Mouse (Mus musculus) heart, embryonic 13.5 days (tissue): ENCODE measurements around the gene Chmp3. TPM values are rescaled to one million over a fixed set of nuclear protein-coding genes. Genes with fewer than 3 reads are reported as not detected.

Experiments
- polyA plus RNA-seq: library from polyadenylated mRNA; unstranded; fragments of >200 nt; fragmentation: Nextera tagmentation; extraction: Ambion mirVana; gene quantifications from 2 replicates; pipeline ENCODE4 v1.2.1, GENCODE M21; 2015

Chmp3 gene
- polyA plus RNA-seq, 1 experiment from 2014 or later: 58.1 TPM

Other genes with a start within 250 kb of the Chmp3 start
- gene Smyd1, start 221.6 kb upstream of the Chmp3 start, polyA plus RNA-seq: 90.5 and 93.4 TPM in 2 replicates
- 0.12 TPM in 1 of 2 replicates, not detected in the other for gene Cd8b1, start 221.0 kb upstream of the Chmp3 start, polyA plus RNA-seq
- gene Cd8a, start 170.4 kb upstream of the Chmp3 start, polyA plus RNA-seq: not detected in 2 replicates
- gene Rmnd5a, start 103.2 kb upstream of the Chmp3 start, polyA plus RNA-seq: 6.4 and 7.5 TPM in 2 replicates
- gene Rnf103, start 49.9 kb upstream of the Chmp3 start, polyA plus RNA-seq: 10.8 and 13.4 TPM in 2 replicates
- gene Kdm3a, start 89.2 kb downstream of the Chmp3 start, polyA plus RNA-seq: 27.0 and 33.2 TPM in 2 replicates
- 17.9 and 18.6 TPM in 2 replicates for gene Reep1, start 163.8 kb downstream of the Chmp3 start, polyA plus RNA-seq